Mouse (Mus musculus) spleen, postnatal 14 days (tissue): Measurements from ENCODE around the gene Siah2.

ENCODE experiments used
- DNase-seq, 2 experiments: peaks; one replicate each; pipeline ENCODE4 v3.0.0; 2021 to 2022; ENCODE audit warnings: low spot score in 2 of 2

The Siah2 gene

DNA sequence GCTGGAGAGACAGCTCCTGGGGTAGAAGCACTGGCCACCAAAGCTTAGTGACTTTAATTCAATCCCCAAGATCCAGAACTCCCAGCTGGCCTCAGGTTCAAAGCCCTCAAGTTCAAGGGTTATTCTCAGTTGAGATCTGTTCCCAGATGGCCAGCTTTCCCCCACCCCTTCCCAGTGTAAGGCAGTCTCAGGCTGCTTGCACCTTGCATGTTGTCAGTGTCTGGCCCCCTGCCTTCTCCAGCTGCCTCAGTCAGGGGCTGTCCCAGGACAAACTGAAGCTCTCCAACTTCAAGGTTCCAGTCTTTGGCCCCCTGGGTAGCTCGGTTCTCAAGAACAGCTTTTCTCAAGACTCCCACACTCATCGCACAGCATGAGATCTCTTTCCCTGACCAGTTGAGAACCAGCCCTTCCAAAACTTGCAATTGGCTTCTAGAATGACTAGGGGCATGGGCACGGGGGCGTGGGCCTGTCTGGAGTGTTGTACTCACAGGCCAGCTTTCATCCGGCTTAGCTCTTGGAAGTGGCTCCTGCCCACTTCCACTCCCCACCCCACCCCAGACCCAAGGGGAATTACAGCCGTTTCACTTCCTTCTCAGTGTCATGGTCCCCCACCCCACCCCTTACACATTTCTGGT, 20.5 kb downstream of the Siah2 start:
- no peak for DNase-seq

- no peak for DNase-seq
Observed at GRCm38 (mm10) chr3:58663970-58664369, 28.2 kb downstream of the Siah2 start.

GRCm38 (mm10) chr3:58660636-58661035, 31.6 kb downstream of the Siah2 start:
- no peak for DNase-seq

DNA sequence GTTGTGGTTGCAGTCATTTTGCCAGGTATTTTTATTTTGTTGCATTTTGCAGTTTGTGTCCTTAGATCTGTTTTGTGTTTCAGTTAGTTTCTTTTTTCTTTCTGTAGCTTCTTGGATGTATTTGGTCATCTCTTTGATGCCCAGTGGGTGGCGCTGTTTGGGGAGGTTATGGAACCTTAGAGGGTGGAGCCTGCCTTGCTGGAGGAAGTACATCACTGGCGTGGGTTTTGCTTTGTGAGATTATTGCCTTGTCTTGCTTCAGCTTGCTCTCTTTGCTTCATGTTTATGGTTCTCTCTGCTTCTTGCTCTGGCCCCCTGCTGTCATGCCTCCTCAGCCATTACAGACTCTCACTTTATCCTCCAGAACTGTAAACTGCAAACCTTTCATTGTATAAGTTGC, 34.8 kb downstream of the Siah2 start:
- DNase-seq, result peak; percentile 32 to 64

GRCm38 (mm10) chr3:58655362-58656130, 36.7 kb downstream of the Siah2 start:
- DNase-seq, result peak in 1 of 2 experiments; percentile 54

GRCm38 (mm10) chr3:58653907-58654306, 38.3 kb downstream of the Siah2 start:
- peak in 1 of 2 experiments; percentile 42 for DNase-seq

DNA sequence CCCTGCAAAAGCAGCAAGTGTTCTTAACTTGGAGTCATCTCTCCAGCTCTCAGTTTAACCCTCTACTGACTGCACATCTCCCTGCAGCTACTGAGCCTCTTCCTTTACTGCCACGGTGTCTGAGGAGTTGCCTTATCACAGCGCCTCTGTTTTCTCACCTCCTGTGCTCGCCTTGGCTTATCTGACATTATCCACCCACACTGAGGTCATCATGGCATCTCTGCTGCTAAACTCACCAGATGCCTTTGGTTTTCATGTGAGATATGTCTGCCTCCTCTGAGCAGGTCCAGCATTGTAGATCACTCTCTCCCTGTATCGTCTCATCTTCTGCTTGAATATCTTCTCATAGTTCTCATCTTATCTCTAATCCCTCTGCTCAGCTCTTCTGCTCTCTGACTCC, 41.9 kb downstream of the Siah2 start:
- DNase-seq, result no peak

GRCm38 (mm10) chr3:58647179-58647578, 45.0 kb downstream of the Siah2 start:
- no peak for DNase-seq

- DNase-seq, result no peak
Observed at GRCm38 (mm10) chr3:58646180-58646579, 46.0 kb downstream of the Siah2 start.

DNA sequence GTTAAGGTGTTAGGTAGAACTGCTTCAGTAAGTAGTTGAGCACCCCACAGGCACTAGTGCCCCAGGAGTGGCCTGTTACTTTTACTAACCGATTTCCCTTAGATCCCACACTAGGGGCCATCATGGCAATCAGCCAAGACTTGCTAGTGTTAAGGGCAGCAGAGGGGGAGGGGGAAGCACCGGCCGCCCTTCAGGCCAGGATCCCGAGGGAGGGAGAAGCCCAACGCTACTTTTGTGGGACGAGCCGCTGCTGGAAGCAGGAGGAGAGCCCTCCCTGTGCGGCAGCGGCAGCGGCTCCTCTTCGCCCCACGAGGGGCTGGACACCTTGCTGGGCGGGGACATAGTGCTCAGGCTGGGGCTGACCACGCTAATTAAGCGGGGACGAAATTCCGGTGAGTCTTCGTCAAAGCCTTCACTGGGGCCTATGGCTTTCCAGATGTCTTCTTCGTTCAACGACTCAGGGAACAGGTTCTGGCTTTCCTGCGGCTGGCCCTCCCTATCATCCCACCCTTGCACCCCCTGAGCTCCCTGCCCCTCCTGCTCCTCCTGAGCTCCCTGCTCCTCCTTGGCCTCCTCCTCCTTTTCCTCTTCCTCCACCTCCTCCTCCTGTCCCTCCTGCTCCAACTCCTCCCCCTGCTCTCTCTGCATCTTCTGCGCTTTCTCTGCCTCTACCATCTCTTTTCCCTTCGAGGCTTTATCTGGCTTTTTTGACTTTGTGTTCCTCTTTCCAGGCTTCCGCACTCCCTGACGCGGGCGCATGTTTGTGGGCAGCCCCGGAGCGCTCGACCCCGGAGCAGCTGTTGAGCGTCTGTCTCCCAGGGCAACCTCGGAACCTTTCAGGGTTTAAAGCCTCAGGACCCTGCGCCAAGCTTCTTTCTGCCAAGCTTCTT, 55.5 kb downstream of the Siah2 start, which contains the start of gene Erich6:
Gene Erich6 (minus strand): TSS at position 802 of the 890 bp plus-strand sequence.
- DNase-seq, result no peak

GRCm38 (mm10) chr3:58631693-58632092, 60.5 kb downstream of the Siah2 start:
- DNase-seq, result no peak

DNA sequence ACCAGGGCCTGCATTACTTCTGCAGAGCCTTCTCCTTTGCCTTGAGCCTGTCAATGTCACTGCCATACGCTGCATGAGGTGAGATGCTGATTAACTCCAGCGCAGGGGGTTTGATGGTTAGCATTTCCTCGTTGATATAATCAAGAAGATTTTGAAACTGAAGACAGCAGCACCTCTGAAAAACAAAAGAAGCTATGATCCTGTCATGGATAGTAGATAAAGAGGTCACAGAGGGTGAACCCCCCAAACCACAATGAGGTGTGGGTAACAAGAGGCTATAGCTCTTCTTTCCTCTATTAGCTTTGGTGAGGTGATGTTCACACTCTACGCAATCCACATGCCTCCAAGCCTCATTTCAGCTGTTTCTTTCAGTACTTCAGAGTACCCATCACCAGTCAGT, 67.2 kb downstream of the Siah2 start:
- no peak for DNase-seq
